Mouse (Mus musculus): ENCODE results near the gene Gm42715. TPM values are rescaled to one million over a fixed set of nuclear protein-coding genes. Genes with fewer than 3 reads are reported as not detected.
"Not testable (repeated sequence)": the region's sequence is repeated elsewhere in the genome, so short reads cannot be mapped to it uniquely, and the experiment has no call there.

Gm42715 gene
- polyA plus RNA-seq, 1 experiment from 2014 or later = 12.6 TPM

- Histone ChIP-seq H3K27me3 (replicated peaks; ENCODE audit: control insufficient read depth, insufficient read depth, low read length) (no peaks in the 10 kb centered on the region), H3K27ac (ENCODE audit: low read depth, low read length) (no peak overlapping the region), H3K9me3 (replicated peaks; ENCODE audit: control insufficient read depth, low read length) (no peaks in the 10 kb centered on the region), H3K4me3 (ENCODE audit: low read depth, low read length) (no peak overlapping the region), H3K4me2 (ENCODE audit: low read length) (no peak overlapping the region), H3K9ac (ENCODE audit: low read length) (no peak overlapping the region), H3K4me1 (ENCODE audit: control insufficient read depth, insufficient read depth, low read length) (no peaks in the 10 kb centered on the region), H3K36me3 (ENCODE audit: control insufficient read depth, insufficient read depth, low read length) (peaks cover 70% of the 10 kb centered on the region)
- WGBS = 96% methylated on average over 7 of the region's 7 CpGs
- DNase-seq (ENCODE audit: low spot score) = no peak
- ATAC-seq = no peak
Observed at GRCm38 (mm10) chr7:127489982-127490381, 29.4 kb upstream of the Gm42715 start.

- WGBS = 89% methylated on average over 3 of the region's 3 CpGs
- no peak overlapping the region for H3K27ac ChIP-seq (ENCODE audit: low read depth, low read length)
- H3K9ac ChIP-seq (ENCODE audit: low read length) = no peak overlapping the region
- H3K36me3 ChIP-seq (ENCODE audit: control insufficient read depth, insufficient read depth, low read length) = peaks cover 51% of the 10 kb centered on the region
- no peak overlapping the region for H3K4me2 ChIP-seq (ENCODE audit: low read length)
- DNase-seq (ENCODE audit: low spot score) = no peak
- H3K9me3 ChIP-seq (replicated peaks; ENCODE audit: control insufficient read depth, low read length) = no peaks in the 10 kb centered on the region
- H3K4me1 ChIP-seq (ENCODE audit: control insufficient read depth, insufficient read depth, low read length) = no peaks in the 10 kb centered on the region
- no peak overlapping the region for H3K4me3 ChIP-seq (ENCODE audit: low read depth, low read length)
- no peak for ATAC-seq
- H3K27me3 ChIP-seq (replicated peaks; ENCODE audit: control insufficient read depth, insufficient read depth, low read length) = no peaks in the 10 kb centered on the region
Observed at GRCm38 (mm10) chr7:127491846-127492245, 27.5 kb upstream of the Gm42715 start.

GRCm38 (mm10) chr7:127494648-127495047 is 24.7 kb upstream of the Gm42715 start:
- Histone ChIP-seq H3K9me3 (replicated peaks; ENCODE audit: control insufficient read depth, low read length) (no peaks in the 10 kb centered on the region), H3K4me2 (ENCODE audit: low read length) (no peak overlapping the region), H3K4me1 (ENCODE audit: control insufficient read depth, insufficient read depth, low read length) (no peaks in the 10 kb centered on the region), H3K27me3 (replicated peaks; ENCODE audit: control insufficient read depth, insufficient read depth, low read length) (no peaks in the 10 kb centered on the region), H3K36me3 (ENCODE audit: control insufficient read depth, insufficient read depth, low read length) (peaks cover 27% of the 10 kb centered on the region), H3K9ac (ENCODE audit: low read length) (no peak overlapping the region), H3K4me3 (ENCODE audit: low read depth, low read length) (no peak overlapping the region), H3K27ac (ENCODE audit: low read depth, low read length) (no peak overlapping the region)
- DNase-seq (ENCODE audit: low spot score) (no peak), ATAC-seq (no peak)

GRCm38 (mm10) chr7:127497382-127497781 is 22.0 kb upstream of the Gm42715 start:
- no peak overlapping the region for H3K4me3 ChIP-seq (ENCODE audit: low read depth, low read length)
- H3K9me3 ChIP-seq (replicated peaks; ENCODE audit: control insufficient read depth, low read length) = no peaks in the 10 kb centered on the region
- DNase-seq (ENCODE audit: low spot score) = no peak
- H3K27ac ChIP-seq (ENCODE audit: low read depth, low read length) = no peak overlapping the region
- H3K27me3 ChIP-seq (replicated peaks; ENCODE audit: control insufficient read depth, insufficient read depth, low read length) = no peaks in the 10 kb centered on the region
- H3K36me3 ChIP-seq (ENCODE audit: control insufficient read depth, insufficient read depth, low read length) = no peaks in the 10 kb centered on the region; the same call in 1 of the 2 replicates
- ATAC-seq = no peak
- no peaks in the 10 kb centered on the region for H3K4me1 ChIP-seq (ENCODE audit: control insufficient read depth, insufficient read depth, low read length)
- 86% methylated on average over 2 of the region's 2 CpGs for WGBS
- no peak overlapping the region for H3K4me2 ChIP-seq (ENCODE audit: low read length)
- H3K9ac ChIP-seq (ENCODE audit: low read length) = no peak overlapping the region

- DNase-seq (ENCODE audit: low spot score) (peak; percentile 69), ATAC-seq (peak; percentile 55; the same call in 1 of the 2 replicates)
- Histone ChIP-seq H3K36me3 (ENCODE audit: control insufficient read depth, insufficient read depth, low read length) (no peaks in the 10 kb centered on the region; the same call in 1 of the 2 replicates), H3K27me3 (replicated peaks; ENCODE audit: control insufficient read depth, insufficient read depth, low read length) (no peaks in the 10 kb centered on the region), H3K9me3 (replicated peaks; ENCODE audit: control insufficient read depth, low read length) (no peaks in the 10 kb centered on the region), H3K27ac (ENCODE audit: low read depth, low read length) (no peak overlapping the region), H3K4me2 (ENCODE audit: low read length) (no peak overlapping the region), H3K4me1 (ENCODE audit: control insufficient read depth, insufficient read depth, low read length) (no peaks in the 10 kb centered on the region), H3K4me3 (ENCODE audit: low read depth, low read length) (no peak overlapping the region), H3K9ac (ENCODE audit: low read length) (no peak overlapping the region)
- WGBS = 48% methylated on average over 3 of the region's 3 CpGs
Observed at GRCm38 (mm10) chr7:127498407-127498806, 21.0 kb upstream of the Gm42715 start.

GRCm38 (mm10) chr7:127508291-127508690 is 11.1 kb upstream of the Gm42715 start:
- Histone ChIP-seq H3K4me2 (ENCODE audit: low read length) (no peak overlapping the region), H3K27ac (ENCODE audit: low read depth, low read length) (no peak overlapping the region), H3K9me3 (replicated peaks; ENCODE audit: control insufficient read depth, low read length) (no peaks in the 10 kb centered on the region), H3K27me3 (replicated peaks; ENCODE audit: control insufficient read depth, insufficient read depth, low read length) (no peaks in the 10 kb centered on the region), H3K9ac (ENCODE audit: low read length) (no peak overlapping the region), H3K4me3 (ENCODE audit: low read depth, low read length) (no peak overlapping the region), H3K4me1 (ENCODE audit: control insufficient read depth, insufficient read depth, low read length) (peaks cover 5% of the 10 kb centered on the region; the same call in 1 of the 2 replicates), H3K36me3 (ENCODE audit: control insufficient read depth, insufficient read depth, low read length) (no peaks in the 10 kb centered on the region)
- no peak for ATAC-seq
- 97% methylated on average over 3 of the region's 3 CpGs for WGBS
- DNase-seq (ENCODE audit: low spot score) = no peak

GRCm38 (mm10) chr7:127509830-127510229 is 9.6 kb upstream of the Gm42715 start:
- not testable (repeated sequence) for ATAC-seq; H3K27me3 ChIP-seq (replicated peaks; ENCODE audit: control insufficient read depth, insufficient read depth, low read length); H3K4me2 ChIP-seq (ENCODE audit: low read length); DNase-seq (ENCODE audit: low spot score); H3K9me3 ChIP-seq (replicated peaks; ENCODE audit: control insufficient read depth, low read length); H3K9ac ChIP-seq (ENCODE audit: low read length); H3K4me3 ChIP-seq (ENCODE audit: low read depth, low read length); H3K27ac ChIP-seq (ENCODE audit: low read depth, low read length)
- 91% methylated on average over 3 of the region's 4 CpGs for WGBS
- peaks cover 14% of the 10 kb centered on the region; the same call in 1 of the 2 replicates for H3K4me1 ChIP-seq (ENCODE audit: control insufficient read depth, insufficient read depth, low read length)
- H3K36me3 ChIP-seq (ENCODE audit: control insufficient read depth, insufficient read depth, low read length) = peaks cover 11% of the 10 kb centered on the region; the same call in 1 of the 2 replicates

GRCm38 (mm10) chr7:127511241-127511640 is 8.1 kb upstream of the Gm42715 start:
- Histone ChIP-seq H3K9me3 (replicated peaks; ENCODE audit: control insufficient read depth, low read length) (no peaks in the 10 kb centered on the region), H3K4me1 (ENCODE audit: control insufficient read depth, insufficient read depth, low read length) (peaks cover 14% of the 10 kb centered on the region; the same call in 1 of the 2 replicates), H3K36me3 (ENCODE audit: control insufficient read depth, insufficient read depth, low read length) (peaks cover 22% of the 10 kb centered on the region), H3K9ac (ENCODE audit: low read length) (peak overlapping the region; percentile 88; the same call in 1 of the 2 replicates), H3K4me3 (ENCODE audit: low read depth, low read length) (peak overlapping the region; percentile 75), H3K4me2 (ENCODE audit: low read length) (peak overlapping the region; percentile 56), H3K27me3 (replicated peaks; ENCODE audit: control insufficient read depth, insufficient read depth, low read length) (no peaks in the 10 kb centered on the region), H3K27ac (ENCODE audit: low read depth, low read length) (peak overlapping the region; percentile 98; the same call in 1 of the 2 replicates)
- ATAC-seq (no peak), DNase-seq (ENCODE audit: low spot score) (peak; percentile 36)
- 36% methylated on average over 8 of the region's 8 CpGs for whole genome bisulfite sequencing

- peak; percentile 98 for ATAC-seq
- Histone ChIP-seq H3K4me1 (ENCODE audit: control insufficient read depth, insufficient read depth, low read length) (peaks cover 14% of the 10 kb centered on the region; the same call in 1 of the 2 replicates), H3K9ac (ENCODE audit: low read length) (peak within 1 kb of the TSS; percentile 88), H3K27ac (ENCODE audit: low read depth, low read length) (peak within 1 kb of the TSS; percentile 98), H3K4me3 (ENCODE audit: low read depth, low read length) (peak within 1 kb of the TSS; percentile 75), H3K9me3 (replicated peaks; ENCODE audit: control insufficient read depth, low read length) (no peaks in the 10 kb centered on the region), H3K27me3 (replicated peaks; ENCODE audit: control insufficient read depth, insufficient read depth, low read length) (no peaks in the 10 kb centered on the region), H3K4me2 (ENCODE audit: low read length) (peak within 1 kb of the TSS; percentile 61), H3K36me3 (ENCODE audit: control insufficient read depth, insufficient read depth, low read length) (peaks cover 28% of the 10 kb centered on the region)
- WGBS = under 1% methylated on average over 37 of the region's 37 CpGs
- DNase-seq (ENCODE audit: low spot score) = peak; percentile 99
Observed at GRCm38 (mm10) chr7:127511808-127512230, 7.6 kb upstream of the Gm42715 start, which contains the start of gene Srcap. TSS of gene Srcap (plus strand) at chr7:127511983.

Measured in forebrain, embryonic 14.5 days (tissue).